Mouse (Mus musculus) heart, embryonic 11.5 days (tissue): ENCODE data around the gene AW011738. TPM values are rescaled to one million over a fixed set of nuclear protein-coding genes. Genes with fewer than 3 reads are reported as not detected.

Experiments used
- ATAC-seq: fragments of 200-750 bp; cut with Nextera tagmentation; replicated peaks from 2 replicates; pipeline ENCODE4 v1.8.0; 2017; ENCODE audit warnings: moderate library complexity; ENCODE audit not compliant: insufficient number of reproducible peaks, low FRiP score, low TSS enrichment
- H3K27ac ChIP-seq: fragments of 300-500 bp; sonication (generic); 2 replicates; pipeline ENCODE4 v1.5.1; 2014; ENCODE audit warnings: mild to moderate bottlenecking, low read depth, low read length
- H3K27me3 ChIP-seq: fragments of 300-500 bp; sonication (generic); 2 replicates; pipeline ENCODE4 v1.6.1; 2014; ENCODE audit warnings: mild to moderate bottlenecking, low read length, mixed read lengths; ENCODE audit not compliant: control insufficient read depth, insufficient read depth
- H3K36me3 ChIP-seq: fragments of 300-500 bp; sonication (generic); 2 replicates; pipeline ENCODE4 v1.6.1; 2014; ENCODE audit warnings: mild to moderate bottlenecking, low read length, moderate library complexity, mixed read lengths; ENCODE audit not compliant: control insufficient read depth, insufficient read depth
- H3K4me1 ChIP-seq: fragments of 300-500 bp; sonication (generic); 2 replicates; pipeline ENCODE4 v1.6.1; 2014; ENCODE audit warnings: low read length; ENCODE audit not compliant: control insufficient read depth, insufficient read depth
- H3K4me2 ChIP-seq: fragments of 300-500 bp; sonication (generic); 2 replicates; pipeline ENCODE4 v1.6.1; 2014; ENCODE audit warnings: mild to moderate bottlenecking, moderate library complexity
- H3K4me3 ChIP-seq: fragments of 300-500 bp; sonication (generic); 2 replicates; pipeline ENCODE4 v1.5.1; 2014; ENCODE audit warnings: low read depth, low read length
- H3K9ac ChIP-seq: fragments of 300-500 bp; sonication (generic); 2 replicates; pipeline ENCODE4 v1.6.1; 2014; ENCODE audit warnings: mild to moderate bottlenecking, low read depth, low read length, moderate library complexity
- H3K9me3 ChIP-seq: fragments of 300-500 bp; sonication (generic); replicated peaks from 2 replicates; pipeline ENCODE4 v1.6.1; 2016; ENCODE audit warnings: low read length; ENCODE audit not compliant: control insufficient read depth
- WGBS: fragments of 180-500 bp; shearing (Covaris S2); extraction: QIAGEN DNeasy Blood & Tissue Kit; methylation state at CpG from one replicate; pipeline ENCODE4 v1.1.7; 2014; ENCODE audit not compliant: insufficient replicate concordance; 5-methylcytosine and 5-hydroxymethylcytosine counted together
- polyA plus RNA-seq: library from polyadenylated mRNA; unstranded; fragments of >200 nt; fragmentation: Nextera tagmentation; extraction: Ambion mirVana; gene quantifications from 2 replicates; pipeline ENCODE4 v1.2.1, GENCODE M21; 2014

AW011738 gene
- polyA plus RNA-seq, 1 experiment from 2014 or later, result 0.70 TPM

- peaks cover 11% of the 10 kb centered on the region for H3K4me1 ChIP-seq
- WGBS, result 31% methylated on average over 18 of the region's 18 CpGs
- 0 out of 2 replicates have a peak, but pooled peaks have one; percentile 19 for ATAC-seq
- peak overlapping the region; percentile 55 for H3K4me2 ChIP-seq
- no peaks in the 10 kb centered on the region for H3K27me3 ChIP-seq
- H3K4me3 ChIP-seq, result peak overlapping the region; percentile 19
- H3K9me3 ChIP-seq, result no peaks in the 10 kb centered on the region
- no peak overlapping the region for H3K27ac ChIP-seq
- peaks cover 21% of the 10 kb centered on the region for H3K36me3 ChIP-seq
- peak overlapping the region; percentile 34; the same call in 1 of the 2 replicates for H3K9ac ChIP-seq
Observed at GRCm38 (mm10) chr4:156227752-156228392, 24.8 kb downstream of the AW011738 start.

- H3K4me2 ChIP-seq, result peak overlapping the region; percentile 55
- no peak overlapping the region for H3K27ac ChIP-seq
- ATAC-seq, result peak; percentile 37; the same call in 1 of the 2 replicates
- peaks cover 12% of the 10 kb centered on the region for H3K4me1 ChIP-seq
- H3K27me3 ChIP-seq, result no peaks in the 10 kb centered on the region
- peaks cover 21% of the 10 kb centered on the region for H3K36me3 ChIP-seq
- peak overlapping the region; percentile 19 for H3K4me3 ChIP-seq
- no peaks in the 10 kb centered on the region for H3K9me3 ChIP-seq
- H3K9ac ChIP-seq, result peak overlapping the region; percentile 34; the same call in 1 of the 2 replicates
- WGBS, result 18% methylated on average over 12 of the region's 12 CpGs
Observed at GRCm38 (mm10) chr4:156228393-156229024, 25.4 kb downstream of the AW011738 start.

GRCm38 (mm10) chr4:156234021-156234501 lies 31.0 kb downstream of the AW011738 start:
- peaks cover 27% of the 10 kb centered on the region for H3K36me3 ChIP-seq
- peak overlapping the region; percentile 90 for H3K4me3 ChIP-seq
- H3K9me3 ChIP-seq, result no peaks in the 10 kb centered on the region
- 0 out of 2 replicates have a peak overlapping the region, but pooled peaks have one; percentile 19 for H3K27ac ChIP-seq
- peak overlapping the region; percentile 84 for H3K4me2 ChIP-seq
- 5% methylated on average over 17 of the region's 17 CpGs for WGBS
- ATAC-seq, result no peak
- no peaks in the 10 kb centered on the region for H3K27me3 ChIP-seq
- peak overlapping the region; percentile 73 for H3K9ac ChIP-seq
- H3K4me1 ChIP-seq, result peaks cover 14% of the 10 kb centered on the region; the same call in 1 of the 2 replicates

- Histone ChIP-seq H3K27me3 (no peaks in the 10 kb centered on the region), H3K36me3 (peaks cover 28% of the 10 kb centered on the region), H3K4me1 (peaks cover 14% of the 10 kb centered on the region; the same call in 1 of the 2 replicates), H3K9ac (peak within 1 kb of the TSS; percentile 84), H3K9me3 (no peaks in the 10 kb centered on the region), H3K27ac (peak within 1 kb of the TSS; percentile 91), H3K4me3 (peak within 1 kb of the TSS; percentile 90), H3K4me2 (peak within 1 kb of the TSS; percentile 84)
- ATAC-seq, result peak; percentile 27; the same call in 1 of the 2 replicates
- 0% methylated on average over 31 of the region's 48 CpGs for WGBS
Observed at GRCm38 (mm10) chr4:156234701-156235213, 31.7 kb downstream of the AW011738 start, which contains the start of gene Plekhn1. TSS of gene Plekhn1 (minus strand) at chr4:156234857.

GRCm38 (mm10) chr4:156235360-156235770 lies 32.3 kb downstream of the AW011738 start:
- Histone ChIP-seq H3K4me1 (peaks cover 14% of the 10 kb centered on the region; the same call in 1 of the 2 replicates), H3K4me3 (peak overlapping the region; percentile 90), H3K27me3 (no peaks in the 10 kb centered on the region), H3K36me3 (peaks cover 26% of the 10 kb centered on the region), H3K9me3 (no peaks in the 10 kb centered on the region), H3K27ac (peak overlapping the region; percentile 91), H3K4me2 (peak overlapping the region; percentile 84), H3K9ac (peak overlapping the region; percentile 84)
- WGBS, result under 1% methylated on average over 15 of the region's 15 CpGs
- no peak for ATAC-seq

- H3K9ac ChIP-seq, result peak within 1 kb of the TSS; percentile 84
- WGBS, result under 1% methylated on average over 81 of the region's 90 CpGs
- peak within 1 kb of the TSS; percentile 90 for H3K4me3 ChIP-seq
- ATAC-seq, result peak; percentile 80
- peak within 1 kb of the TSS; percentile 91 for H3K27ac ChIP-seq
- H3K4me2 ChIP-seq, result peak within 1 kb of the TSS; percentile 84
- H3K27me3 ChIP-seq, result no peaks in the 10 kb centered on the region
- peaks cover 30% of the 10 kb centered on the region for H3K36me3 ChIP-seq
- no peaks in the 10 kb centered on the region for H3K9me3 ChIP-seq
- H3K4me1 ChIP-seq, result peaks cover 14% of the 10 kb centered on the region; the same call in 1 of the 2 replicates
Observed at GRCm38 (mm10) chr4:156235808-156236533, 32.9 kb downstream of the AW011738 start, which contains the start of gene Noc2l. TSS of gene Noc2l (plus strand) at chr4:156236010.

GRCm38 (mm10) chr4:156236651-156237447 lies 33.7 kb downstream of the AW011738 start:
- WGBS, result 30% methylated on average over 55 of the region's 60 CpGs
- Histone ChIP-seq H3K36me3 (peaks cover 26% of the 10 kb centered on the region), H3K4me1 (peaks cover 14% of the 10 kb centered on the region; the same call in 1 of the 2 replicates), H3K4me2 (peak overlapping the region; percentile 84), H3K9me3 (no peaks in the 10 kb centered on the region), H3K27ac (peak overlapping the region; percentile 91; the same call in 1 of the 2 replicates), H3K27me3 (no peaks in the 10 kb centered on the region), H3K9ac (peak overlapping the region; percentile 84), H3K4me3 (peak overlapping the region; percentile 90)
- no peak for ATAC-seq
